Mouse (Mus musculus) neural tube, embryonic 11.5 days (tissue): ENCODE measurements around the gene Pigt. TPM values are rescaled to one million over a fixed set of nuclear protein-coding genes. Genes with fewer than 3 reads are reported as not detected.

Experiments used
- ATAC-seq: fragments of 200-750 bp; cut with Nextera tagmentation; 2 replicates; pipeline ENCODE4 v1.8.0; 2017; ENCODE audit warnings: moderate number of reproducible peaks, mild to moderate bottlenecking, moderate TSS enrichment, moderate library complexity; ENCODE audit not compliant: insufficient read depth, low FRiP score, low TSS enrichment
- DNase-seq: peaks from one replicate; pipeline ENCODE4 v3.0.0-alpha.2; 2015; ENCODE audit warnings: low spot score
- H3K27ac ChIP-seq: fragments of 300-500 bp; sonication (generic); 2 replicates; pipeline ENCODE4 v1.5.1; 2014; ENCODE audit warnings: low read depth, mild to moderate bottlenecking, low read length
- H3K27me3 ChIP-seq: fragments of 300-500 bp; sonication (generic); 2 replicates; pipeline ENCODE4 v1.6.1; 2014; ENCODE audit warnings: mild to moderate bottlenecking, low read length, mixed read lengths; ENCODE audit not compliant: control insufficient read depth, insufficient read depth
- H3K36me3 ChIP-seq: fragments of 300-500 bp; sonication (generic); 2 replicates; pipeline ENCODE4 v1.6.1; 2014; ENCODE audit warnings: mild to moderate bottlenecking, low read length, moderate library complexity, mixed read lengths; ENCODE audit not compliant: control insufficient read depth, insufficient read depth
- H3K4me1 ChIP-seq: fragments of 300-500 bp; sonication (generic); 2 replicates; pipeline ENCODE4 v1.6.1; 2014; ENCODE audit warnings: low read length, mixed read lengths; ENCODE audit not compliant: control insufficient read depth, insufficient read depth
- H3K4me2 ChIP-seq: fragments of 300-500 bp; sonication (generic); 2 replicates; pipeline ENCODE4 v1.6.1; 2014; ENCODE audit warnings: low read depth, mild to moderate bottlenecking, moderate library complexity
- H3K4me3 ChIP-seq: fragments of 300-500 bp; sonication (generic); 2 replicates; pipeline ENCODE4 v1.5.1; 2014; ENCODE audit warnings: low read depth, low read length
- H3K9ac ChIP-seq: fragments of 300-500 bp; sonication (generic); 2 replicates; pipeline ENCODE4 v1.6.1; 2014; ENCODE audit warnings: mild to moderate bottlenecking, low read length
- H3K9me3 ChIP-seq: fragments of 300-500 bp; sonication (generic); 2 replicates; pipeline ENCODE4 v1.6.1; 2016; ENCODE audit warnings: low read length; ENCODE audit not compliant: control insufficient read depth
- WGBS: fragments of 180-500 bp; shearing (Covaris S2); extraction: QIAGEN DNeasy Blood & Tissue Kit; methylation state at CpG from one replicate; pipeline ENCODE4 v1.1.7; 2014; 5-methylcytosine and 5-hydroxymethylcytosine counted together
- polyA plus RNA-seq: library from polyadenylated mRNA; unstranded; fragments of >200 nt; fragmentation: Nextera tagmentation; extraction: Ambion mirVana; gene quantifications from 2 replicates; pipeline ENCODE4 v1.2.1, GENCODE M21; 2014

Gene Pigt
- polyA plus RNA-seq, 1 experiment from 2014 or later: 57.4 TPM

- ATAC-seq: no peak
- no peaks in the 10 kb centered on the region for H3K36me3 ChIP-seq
- WGBS: 78% methylated on average over 2 of the region's 2 CpGs
These were observed 46.4 kb downstream of the Pigt start for GRCm38 (mm10) chr2:164543745-164544144.

DNA sequence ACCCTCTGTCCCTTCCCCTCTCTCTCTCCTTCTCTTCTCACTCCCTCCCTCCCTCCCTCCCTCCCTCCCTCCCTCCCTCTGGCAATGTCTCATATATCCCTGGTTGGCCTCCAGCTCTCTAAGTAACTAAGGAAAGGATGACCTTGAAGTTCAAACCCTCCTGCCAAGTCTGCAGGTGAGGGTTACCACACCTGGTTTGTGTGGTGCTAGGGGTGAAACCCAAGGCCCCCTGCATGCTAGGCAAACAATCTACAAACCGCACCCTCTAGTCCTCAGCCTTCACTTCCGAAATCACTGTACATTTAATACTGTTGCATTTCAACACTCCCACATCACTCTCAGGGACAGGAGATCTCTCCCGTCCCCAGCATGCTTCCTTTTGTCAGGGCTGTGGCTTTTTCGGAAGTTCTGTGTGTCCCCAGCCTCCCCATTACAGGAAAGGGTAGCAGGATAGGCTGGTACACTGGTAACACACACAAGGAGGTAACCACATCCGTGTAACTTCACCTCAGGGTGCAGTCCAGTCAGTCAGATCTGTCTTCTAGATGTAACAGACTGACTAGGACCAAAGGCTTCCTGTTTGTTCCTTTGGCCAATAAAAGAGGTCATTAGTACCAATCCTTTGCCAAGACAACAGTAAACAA, 47.3 kb downstream of the Pigt start:
- WGBS: 54% methylated on average over 5 of the region's 5 CpGs
- H3K9me3 ChIP-seq: no peaks in the 10 kb centered on the region

More at GRCm38 (mm10) chr2:164543745-164544144, 46.4 kb downstream of the Pigt start:
- no peak for DNase-seq
- H3K27me3 ChIP-seq: no peaks in the 10 kb centered on the region
- H3K4me3 ChIP-seq: no peak overlapping the region
- H3K4me1 ChIP-seq: no peaks in the 10 kb centered on the region
- H3K4me2 ChIP-seq: no peak overlapping the region
- no peak overlapping the region for H3K27ac ChIP-seq
- H3K9ac ChIP-seq: no peak overlapping the region
- H3K9me3 ChIP-seq: no peaks in the 10 kb centered on the region

DNA sequence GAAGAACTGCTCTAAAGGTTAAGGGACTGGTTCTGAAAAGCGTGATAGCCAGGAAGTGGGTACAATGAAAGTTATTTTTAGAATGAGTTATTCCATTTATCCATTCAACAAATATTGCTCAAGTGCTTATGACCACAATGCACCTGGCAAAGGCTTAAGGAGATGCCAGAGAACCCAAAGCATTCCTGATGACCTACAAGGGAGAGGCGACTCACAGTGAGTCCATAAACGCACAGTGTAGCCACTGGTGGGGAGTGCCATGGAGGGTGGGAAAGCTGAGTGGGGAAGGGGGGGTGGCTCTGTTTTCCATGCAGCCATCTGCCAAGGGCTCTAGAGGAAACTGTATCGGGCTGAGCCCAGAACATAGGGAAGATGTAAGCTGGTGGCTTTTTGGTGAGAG, 52.0 kb downstream of the Pigt start:
- Histone ChIP-seq H3K36me3 (no peaks in the 10 kb centered on the region), H3K4me2 (no peak overlapping the region), H3K27ac (no peak overlapping the region), H3K9me3 (no peaks in the 10 kb centered on the region), H3K4me1 (no peaks in the 10 kb centered on the region), H3K27me3 (no peaks in the 10 kb centered on the region), H3K9ac (no peak overlapping the region), H3K4me3 (no peak overlapping the region)
- WGBS: 55% methylated on average over 4 of the region's 4 CpGs
- ATAC-seq (no peak), DNase-seq (no peak)

More for the DNA sequence above, 47.3 kb downstream of the Pigt start:
- ATAC-seq (no peak), DNase-seq (no peak)
- Histone ChIP-seq H3K36me3 (no peaks in the 10 kb centered on the region), H3K27ac (no peak overlapping the region), H3K9ac (no peak overlapping the region), H3K4me1 (no peaks in the 10 kb centered on the region), H3K4me2 (no peak overlapping the region), H3K27me3 (no peaks in the 10 kb centered on the region), H3K4me3 (no peak overlapping the region)

GRCm38 (mm10) chr2:164549963-164550894, 52.9 kb downstream of the Pigt start:
- ATAC-seq: no peak
- Histone ChIP-seq H3K36me3 (no peaks in the 10 kb centered on the region), H3K4me2 (no peak overlapping the region), H3K4me3 (no peak overlapping the region), H3K4me1 (no peaks in the 10 kb centered on the region), H3K27me3 (no peaks in the 10 kb centered on the region), H3K27ac (no peak overlapping the region), H3K9me3 (no peaks in the 10 kb centered on the region), H3K9ac (no peak overlapping the region)
- DNase-seq: no peak
- WGBS: 21% methylated on average over 10 of the region's 10 CpGs

- 69% methylated on average over 2 of the region's 2 CpGs for WGBS
- ATAC-seq (no peak), DNase-seq (no peak)
- Histone ChIP-seq H3K36me3 (no peaks in the 10 kb centered on the region), H3K4me3 (no peak overlapping the region), H3K27ac (no peak overlapping the region), H3K4me2 (no peak overlapping the region), H3K4me1 (no peaks in the 10 kb centered on the region), H3K9me3 (no peaks in the 10 kb centered on the region), H3K27me3 (no peaks in the 10 kb centered on the region), H3K9ac (no peak overlapping the region)
These were observed 53.6 kb downstream of the Pigt start for GRCm38 (mm10) chr2:164550895-164551269.

DNA sequence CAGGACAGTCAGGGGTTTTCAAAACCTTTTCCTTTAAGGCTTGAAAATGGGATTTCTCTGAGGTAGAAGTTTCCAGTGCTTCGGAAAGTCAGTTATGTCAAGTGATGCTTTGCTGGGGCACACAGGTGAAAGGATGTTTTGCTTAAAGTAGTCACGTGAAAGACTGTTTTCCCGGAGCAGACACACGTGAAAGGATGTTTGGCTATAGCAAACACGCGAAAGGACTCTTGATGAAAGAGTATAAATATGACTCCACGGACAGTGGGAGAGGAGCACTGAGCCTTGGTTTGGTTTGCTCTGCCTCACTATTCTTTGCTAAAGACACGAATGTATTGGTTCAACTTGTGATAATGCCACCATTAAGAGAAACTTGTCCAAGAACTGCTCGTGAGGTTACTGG, 54.2 kb downstream of the Pigt start:
- Histone ChIP-seq H3K4me2 (no peak overlapping the region), H3K4me1 (no peaks in the 10 kb centered on the region), H3K27ac (no peak overlapping the region), H3K36me3 (no peaks in the 10 kb centered on the region), H3K9ac (no peak overlapping the region), H3K4me3 (no peak overlapping the region), H3K27me3 (no peaks in the 10 kb centered on the region), H3K9me3 (no peaks in the 10 kb centered on the region)
- DNase-seq (no peak), ATAC-seq (no peak)
- WGBS: 89% methylated on average over 9 of the region's 9 CpGs

Other genes with a start within 250 kb of the Pigt start
- gene Svs3b, start 240.9 kb upstream of the Pigt start, polyA plus RNA-seq: not detected in 2 replicates
- gene Svs4, start 219.1 kb upstream of the Pigt start, polyA plus RNA-seq: not detected in 2 replicates
- not detected in 2 replicates for gene Svs3a, start 208.3 kb upstream of the Pigt start, polyA plus RNA-seq
- not detected in 2 replicates for gene Svs6, start 180.8 kb upstream of the Pigt start, polyA plus RNA-seq
- gene Svs5, start 164.8 kb upstream of the Pigt start, polyA plus RNA-seq: not detected in 2 replicates
- 1.1 and 1.3 TPM in 2 replicates for gene Slpi, start 108.4 kb upstream of the Pigt start, polyA plus RNA-seq
- gene Rbpjl, start 94.4 kb upstream of the Pigt start, polyA plus RNA-seq: not detected in 2 replicates
- gene Matn4, start 92.4 kb upstream of the Pigt start, polyA plus RNA-seq: 0.48 and 0.61 TPM in 2 replicates
- 11.0 and 11.5 TPM in 2 replicates for gene Sdc4, start 53.6 kb upstream of the Pigt start, polyA plus RNA-seq
- gene Sys1, start 40.6 kb upstream of the Pigt start, polyA plus RNA-seq: 64.2 and 64.4 TPM in 2 replicates
- gene Gm20458, start 36.6 kb upstream of the Pigt start, polyA plus RNA-seq: 4.9 and 6.4 TPM in 2 replicates
- gene Trp53tg5, start 23.8 kb upstream of the Pigt start, polyA plus RNA-seq: not detected in 2 replicates
- gene Dbndd2, start 11.4 kb upstream of the Pigt start, polyA plus RNA-seq: 3.5 and 4.5 TPM in 2 replicates
- gene Wfdc2, start 64.9 kb downstream of the Pigt start, polyA plus RNA-seq: 8.4 and 13.8 TPM in 2 replicates
- not detected in 2 replicates for gene Spint3, start 75.9 kb downstream of the Pigt start, polyA plus RNA-seq
- not detected in 2 replicates for gene Wfdc6a, start 87.9 kb downstream of the Pigt start, polyA plus RNA-seq
- not detected in 2 replicates for gene Eppin, start 96.1 kb downstream of the Pigt start, polyA plus RNA-seq
- not detected in 2 replicates for gene Wfdc6b, start 116.0 kb downstream of the Pigt start, polyA plus RNA-seq
- gene Wfdc8, start 116.1 kb downstream of the Pigt start, polyA plus RNA-seq: not detected in 2 replicates
- not detected in 2 replicates for gene Wfdc16, start 141.3 kb downstream of the Pigt start, polyA plus RNA-seq
- not detected in 2 replicates for gene Wfdc10, start 158.5 kb downstream of the Pigt start, polyA plus RNA-seq
- gene Wfdc9, start 159.1 kb downstream of the Pigt start, polyA plus RNA-seq: not detected in 2 replicates
- not detected in 2 replicates for gene Wfdc11, start 176.6 kb downstream of the Pigt start, polyA plus RNA-seq
- gene Wfdc13, start 187.6 kb downstream of the Pigt start, polyA plus RNA-seq: 0.30 TPM in 1 of 2 replicates, not detected in the other
- gene Spint4, start 201.0 kb downstream of the Pigt start, polyA plus RNA-seq: not detected in 2 replicates
- gene Spint5, start 217.8 kb downstream of the Pigt start, polyA plus RNA-seq: not detected in 2 replicates
- gene Wfdc3, start 248.4 kb downstream of the Pigt start, polyA plus RNA-seq: 0.13 and 1.4 TPM in 2 replicates
- gene Dnttip1, start 248.5 kb downstream of the Pigt start, polyA plus RNA-seq: 67.9 and 77.0 TPM in 2 replicates